Mouse (Mus musculus) heart, postnatal 25 days (tissue): ENCODE data around the gene Rab8b. TPM values are rescaled to one million over a fixed set of nuclear protein-coding genes. Genes with fewer than 3 reads are reported as not detected.
"Not testable (repeated sequence)": the region's sequence is repeated elsewhere in the genome, so short reads cannot be mapped to it uniquely, and the experiment has no call there.

Source experiments
- DNase-seq: peaks from one replicate; pipeline ENCODE4 v3.0.0; 2022; ENCODE audit warnings: low spot score
- intact Hi-C: fragments of 180-260 bp; cut with DNase I; formaldehyde crosslinking; loops from one replicate; pipeline ENCODE4 v1.15.1; 2025
- total RNA-seq, 2 experiments: library from RNA; stranded (reverse); gene quantifications; 2 replicates each; pipeline ENCODE4 v1.2.3; 2021

Rab8b gene
- total RNA-seq, 2 experiments from 2014 or later, result 8.9 to 9.9 TPM

DNA sequence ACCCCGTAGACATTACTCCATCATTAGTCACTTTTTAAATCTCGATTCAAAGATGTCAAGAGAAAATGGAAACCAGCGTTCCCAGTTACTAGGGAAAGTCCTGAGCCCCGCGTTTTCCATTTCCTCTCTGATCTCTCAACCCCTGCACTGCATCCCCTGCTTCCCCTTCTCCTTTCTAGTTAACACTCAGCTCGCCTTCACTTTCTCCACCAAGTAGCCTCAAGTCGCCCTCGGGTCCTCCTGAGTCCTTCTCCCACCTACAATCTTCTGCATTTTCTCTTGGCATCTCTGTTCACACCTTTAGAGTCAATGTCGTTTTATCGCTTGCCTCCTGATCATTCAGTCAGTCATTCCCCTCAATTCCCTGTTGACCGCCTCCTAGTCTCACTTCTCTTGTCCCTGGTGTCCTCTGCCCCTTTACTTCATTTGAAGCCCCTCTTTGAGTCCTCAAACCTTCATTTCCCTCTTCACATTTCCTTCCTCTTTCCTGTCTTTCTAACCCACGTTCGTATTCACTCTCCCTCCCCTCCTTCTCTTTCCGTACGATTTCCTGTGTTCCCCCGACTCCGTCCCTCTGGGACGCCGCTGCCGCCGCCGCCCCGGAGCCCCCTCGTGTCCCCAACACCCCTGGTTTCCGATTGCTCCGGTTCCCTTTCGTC lies 686 bp downstream of the Rab8b start:
- no peak for DNase-seq
- intact Hi-C loops, result loop anchor here (5.0 kb wide), 1 partner anchor 42 kb away; no protein-coding TSS in a partner anchor

- DNase-seq, result no peak
- intact Hi-C loops, result loop anchor here (5.0 kb wide), 1 partner anchor 41 kb away; no protein-coding TSS in a partner anchor
Observed at GRCm38 (mm10) chr9:66917892-66918255, 1.6 kb downstream of the Rab8b start.

- no peak for DNase-seq
- intact Hi-C loops, result loop anchor here (5.0 kb wide), 1 partner anchor 40 kb away; no protein-coding TSS in a partner anchor
Observed at GRCm38 (mm10) chr9:66917216-66917891, 2.1 kb downstream of the Rab8b start.

- intact Hi-C loops, result loop anchor here (5.0 kb wide), 1 partner anchor 39 kb away; no protein-coding TSS in a partner anchor
- DNase-seq, result no peak
Observed at GRCm38 (mm10) chr9:66915869-66916785, 3.4 kb downstream of the Rab8b start.

GRCm38 (mm10) chr9:66915401-66915800 lies 4.1 kb downstream of the Rab8b start:
- no peak for DNase-seq
- intact Hi-C loops, result loop anchor here (5.0 kb wide), 1 partner anchor 38 kb away; no protein-coding TSS in a partner anchor

- DNase-seq, result no peak
- intact Hi-C loops, result no loop called here
Observed at GRCm38 (mm10) chr9:66914540-66914939, 4.9 kb downstream of the Rab8b start.

DNA sequence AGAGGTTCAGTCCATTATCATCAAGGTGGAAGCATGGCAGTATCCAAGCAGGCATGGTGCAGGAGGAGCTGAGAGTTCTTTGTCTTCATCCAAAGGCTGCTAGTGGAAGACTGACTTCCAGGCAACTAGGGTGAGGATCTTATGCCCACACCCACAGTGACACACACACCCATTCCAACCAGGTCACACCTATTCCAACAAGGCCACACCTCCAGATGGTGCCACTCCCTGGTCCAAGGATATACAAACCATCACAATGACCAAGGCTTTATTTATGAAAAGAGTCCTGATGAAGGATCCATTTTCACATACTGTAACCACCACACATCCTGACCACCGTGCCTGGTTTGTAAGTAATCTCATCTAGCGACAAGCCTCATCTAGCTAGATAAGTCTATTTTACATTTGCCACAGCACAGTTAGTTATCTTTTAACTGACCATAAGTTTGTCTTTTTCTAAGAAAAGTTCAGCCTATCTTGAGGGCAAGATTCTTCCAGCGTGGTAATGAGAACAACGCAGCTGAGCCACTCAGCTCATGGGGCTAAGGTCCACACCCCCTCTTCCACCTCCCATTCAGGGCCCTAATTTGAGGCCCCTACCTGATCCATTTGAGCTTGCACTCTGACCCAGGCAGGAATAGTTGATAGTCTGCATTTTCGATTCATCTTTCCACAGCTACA lies 6.1 kb downstream of the Rab8b start:
- intact Hi-C loops, DNase-seq: not testable (repeated sequence)

DNA sequence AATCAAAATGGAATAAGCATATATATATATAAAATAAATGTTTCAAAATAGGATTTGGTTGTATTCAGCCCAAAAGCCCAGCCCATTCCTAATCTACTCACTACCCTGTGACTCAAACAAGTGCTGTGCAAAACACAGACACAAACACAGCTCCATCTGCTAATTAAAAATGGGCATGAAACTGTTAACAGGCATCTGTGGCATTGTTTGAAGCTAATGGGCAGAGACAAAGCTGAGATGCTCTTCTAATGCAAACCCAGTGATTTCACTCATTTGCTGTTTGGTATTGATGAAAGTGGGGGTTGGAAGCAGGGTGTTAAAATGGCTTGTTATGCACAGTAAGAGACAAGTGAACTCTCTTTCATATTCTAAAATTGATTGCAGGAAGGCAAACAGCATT lies 7.2 kb downstream of the Rab8b start:
- no peak for DNase-seq
- intact Hi-C loops, result no loop called here

- intact Hi-C loops, result no loop called here
- DNase-seq, result no peak
Observed at GRCm38 (mm10) chr9:66910677-66911076, 8.8 kb downstream of the Rab8b start.

DNA sequence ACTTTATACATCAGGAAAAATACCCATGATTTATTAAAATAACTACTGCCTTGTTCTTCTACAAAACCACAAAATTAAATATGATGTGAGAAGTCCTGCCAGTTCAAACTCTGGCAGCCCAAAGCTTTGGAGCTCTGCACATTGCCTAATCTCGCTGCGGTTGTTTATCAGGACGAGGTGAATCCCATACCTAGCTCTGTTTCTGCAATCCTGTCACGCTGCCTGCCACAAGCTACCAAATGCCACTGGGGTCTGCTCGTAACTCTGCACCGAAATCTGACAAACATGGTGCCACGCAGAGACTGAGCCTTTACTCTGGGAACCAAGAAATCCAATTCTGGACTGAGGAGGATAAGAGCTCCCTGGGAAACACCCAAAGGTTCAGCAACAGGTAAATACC lies 9.6 kb downstream of the Rab8b start:
- no peak for DNase-seq
- intact Hi-C loops, result no loop called here

DNA sequence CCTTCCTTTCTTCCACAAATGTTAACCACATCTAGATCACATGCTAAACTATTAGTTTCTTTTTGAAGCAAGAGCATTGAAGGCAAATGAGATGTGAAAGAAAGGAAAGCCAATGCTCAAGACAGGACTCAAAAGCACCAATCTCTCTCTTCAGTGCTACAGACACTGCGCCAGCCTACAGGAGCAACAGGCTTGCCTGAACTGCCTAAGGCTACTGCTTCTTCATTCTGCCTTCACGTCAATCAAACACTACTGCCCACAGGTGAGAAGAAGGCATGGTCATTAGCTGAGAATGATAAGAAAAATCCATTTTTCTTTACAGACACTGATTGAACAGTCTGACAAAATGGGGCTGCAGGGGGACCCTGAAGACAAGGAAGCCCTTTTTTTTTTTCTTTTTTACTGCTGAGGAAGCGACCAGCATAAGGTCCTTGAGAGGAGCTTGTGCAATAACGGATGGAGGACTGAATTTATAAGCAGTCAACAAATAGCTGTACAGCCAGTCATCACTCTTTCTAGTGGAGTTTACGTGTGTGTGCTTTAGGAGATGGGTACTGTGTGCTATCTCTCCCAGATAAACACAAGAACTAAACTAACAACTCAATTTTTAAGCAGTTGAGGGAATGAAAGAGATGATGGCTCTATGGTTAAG lies 11.6 kb downstream of the Rab8b start:
- DNase-seq, result no peak
- intact Hi-C loops, result no loop called here

DNA sequence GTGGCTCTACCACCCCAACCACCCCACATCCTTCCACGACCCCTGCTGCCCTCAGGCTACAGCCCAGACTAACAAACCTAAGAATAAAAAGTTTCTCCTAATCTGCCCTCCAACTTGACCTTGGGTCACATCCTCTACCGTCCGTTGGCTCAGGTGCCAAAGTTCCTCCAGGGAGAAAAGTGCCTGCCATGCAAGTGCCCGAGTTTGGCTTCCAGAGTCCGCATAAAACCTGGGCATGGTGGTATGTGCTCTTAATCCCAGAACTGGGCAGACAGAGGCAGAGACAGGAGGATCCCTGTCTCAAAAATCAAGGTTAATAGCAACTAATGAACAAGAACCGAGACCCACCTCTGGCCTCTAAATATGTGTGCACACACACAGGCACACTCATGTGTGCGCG lies 12.4 kb downstream of the Rab8b start:
- intact Hi-C loops, result no loop called here
- DNase-seq, result no peak

DNA sequence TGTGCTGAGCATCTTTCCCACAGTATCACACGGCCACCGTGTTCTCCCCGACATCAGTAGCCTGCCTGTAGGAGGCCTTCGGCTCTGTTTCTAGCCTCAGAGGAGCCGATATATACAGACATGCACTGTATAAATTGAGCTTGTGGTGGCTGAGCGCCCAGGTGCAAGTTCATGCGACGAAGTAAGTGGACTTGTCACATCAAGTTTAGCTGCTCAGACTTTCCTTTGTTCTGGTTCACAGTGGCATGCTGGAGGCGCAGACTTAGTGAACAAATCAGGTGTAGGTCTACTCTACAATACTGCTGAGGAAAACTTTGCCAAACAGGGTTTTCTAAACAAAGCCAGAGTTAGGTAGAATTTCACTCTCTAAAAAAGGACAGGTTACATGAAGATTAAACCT lies 13.5 kb downstream of the Rab8b start:
- intact Hi-C loops, result no loop called here
- DNase-seq, result no peak

- intact Hi-C loops, result no loop called here
Observed at GRCm38 (mm10) chr9:66899526-66899925, 20.0 kb downstream of the Rab8b start.

DNA sequence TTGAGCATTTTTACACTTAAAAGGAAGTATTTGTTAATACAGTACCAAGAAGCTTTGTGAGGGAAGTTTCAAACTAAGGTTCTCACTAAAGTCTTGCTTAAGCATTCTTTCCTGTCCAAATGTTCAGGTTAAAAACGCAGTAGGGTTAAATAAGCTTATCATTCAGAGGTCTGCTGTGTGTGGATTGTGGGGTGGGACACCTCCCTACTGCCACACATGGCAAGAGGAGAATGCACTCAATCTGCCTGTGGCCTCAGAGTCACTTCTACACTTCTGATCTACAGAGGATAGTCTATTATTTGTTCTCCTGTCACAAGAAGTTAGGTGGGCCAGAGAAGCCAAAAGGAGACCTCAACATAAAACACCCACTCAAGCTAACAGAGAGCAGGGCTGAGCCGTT lies 20.4 kb downstream of the Rab8b start:
- no peak for DNase-seq
- intact Hi-C loops, result no loop called here

More at GRCm38 (mm10) chr9:66899526-66899925, 20.0 kb downstream of the Rab8b start:
- no peak for DNase-seq

GRCm38 (mm10) chr9:66897851-66898250 lies 21.6 kb downstream of the Rab8b start:
- intact Hi-C loops, result no loop called here
- no peak for DNase-seq

GRCm38 (mm10) chr9:66896951-66897350 lies 22.5 kb downstream of the Rab8b start:
- DNase-seq, result no peak
- intact Hi-C loops, result no loop called here

GRCm38 (mm10) chr9:66895995-66896394 lies 23.5 kb downstream of the Rab8b start:
- no peak for DNase-seq
- intact Hi-C loops, result no loop called here

- no peak for DNase-seq
- intact Hi-C loops, result no loop called here
Observed at GRCm38 (mm10) chr9:66895035-66895779, 24.3 kb downstream of the Rab8b start.
